Mouse (Mus musculus): ENCODE data around the gene Lca5.

GRCm38 (mm10) chr9:83386264-83386855 lies 54.6 kb downstream of the Lca5 start:
- no peak for TF ChIP-seq CTCF (conservative IDR thresholded peaks at IDR 0.05; ENCODE audit: low read length)
- no peak for TF ChIP-seq POU5F1 (IDR thresholded peaks at IDR 0.05; ENCODE audit: borderline replicate concordance, low read length)

All from E14TG2a.4 (cell line).